9 mouse cellular contexts compared by ENCODE assay signal in genomic region chr17:79712536-79712935, GRCm38 (mm10). TPM values are rescaled to one million over a fixed set of nuclear protein-coding genes. Genes with fewer than 3 reads are reported as not detected.
A peak's percentile ranks its signal among the peaks of the same experiment; 100 is the strongest.
DNase-seq lines count a peak whose midpoint lies in the region; ATAC-seq lines count a peak whose summit lies in the region.
"Had no signal": no experiment of that assay in that cellular context is flagged by ENCODE, and none has a peak within 500 bp of the region (broad histone marks: within the 10 kb centered on the region; RNA-seq: fewer than 3 reads in every experiment).

No protein-coding gene starts in this region.

- H3K27ac ChIP-seq in forebrain, embryonic 13.5 days, result no peak overlapping the region
- H3K27ac ChIP-seq in forebrain, embryonic 10.5 days, result no peak overlapping the region
- H3K27ac ChIP-seq in midbrain, embryonic 11.5 days (ENCODE audit: low read depth, low read length), result no peak overlapping the region
- H3K27ac ChIP-seq in midbrain, embryonic 15.5 days, result no peak overlapping the region
- H3K27ac ChIP-seq in intestine, embryonic 14.5 days (ENCODE audit: low read depth), result no peak overlapping the region
- no peak overlapping the region for H3K27ac ChIP-seq in stomach, embryonic 15.5 days
- H3K27ac ChIP-seq: macrophage had no signal

- H3K4me2 ChIP-seq in forebrain, embryonic 13.5 days, result peak overlapping the region; percentile 88; the same call in 1 of the 2 replicates
- H3K4me2 ChIP-seq in midbrain, embryonic 11.5 days, result no peak overlapping the region
- no peak overlapping the region for H3K4me2 ChIP-seq in midbrain, embryonic 15.5 days
- peak overlapping the region; percentile 86 for H3K4me2 ChIP-seq in intestine, embryonic 14.5 days (ENCODE audit: low read length)
- peak overlapping the region; percentile 27; the same call in 1 of the 2 replicates for H3K4me2 ChIP-seq in stomach, embryonic 15.5 days

- no peak for DNase-seq in forebrain, embryonic 10.5 days (ENCODE audit: extremely low spot score, low spot score)
- DNase-seq in midbrain, embryonic 11.5 days (ENCODE audit: low spot score, missing footprints), result peak; percentile 94
- peak; percentile 63 for DNase-seq in intestine, embryonic 14.5 days (ENCODE audit: low spot score)
- no peak for DNase-seq in ovary, postnatal 14 days (ENCODE audit: low spot score)
- DNase-seq in adrenal gland, postnatal 4 days (ENCODE audit: low spot score in 2 of 2), result no peak

- ATAC-seq in forebrain, embryonic 13.5 days, result no peak
- no peak for ATAC-seq in midbrain, embryonic 11.5 days (ENCODE audit: low FRiP score)
- ATAC-seq in midbrain, embryonic 15.5 days (replicated peaks), result no peak
- no peak for ATAC-seq in intestine, embryonic 14.5 days (replicated peaks; ENCODE audit: low FRiP score, low TSS enrichment, low read depth)
- no peak for ATAC-seq in stomach, embryonic 15.5 days (ENCODE audit: insufficient read depth, low FRiP score, low read depth)

- no peak overlapping the region for H3K4me3 ChIP-seq in forebrain, embryonic 13.5 days
- H3K4me3 ChIP-seq in forebrain, embryonic 10.5 days, result no peak overlapping the region
- no peak overlapping the region for H3K4me3 ChIP-seq in midbrain, embryonic 11.5 days (ENCODE audit: low read depth, low read length)
- no peak overlapping the region for H3K4me3 ChIP-seq in midbrain, embryonic 15.5 days
- H3K4me3 ChIP-seq in intestine, embryonic 14.5 days (ENCODE audit: low read depth, low read length), result peak overlapping the region; percentile 51
- peak overlapping the region; percentile 42; the same call in 1 of the 2 replicates for H3K4me3 ChIP-seq in stomach, embryonic 15.5 days (replicated peaks)

- H3K27me3 ChIP-seq in forebrain, embryonic 13.5 days, result peaks cover 75% of the 10 kb centered on the region
- H3K27me3 ChIP-seq in forebrain, embryonic 10.5 days (ENCODE audit: poor library complexity, severe bottlenecking), result peaks cover 96% of the 10 kb centered on the region
- H3K27me3 ChIP-seq in midbrain, embryonic 11.5 days (ENCODE audit: control insufficient read depth, insufficient read depth, low read length), result peaks cover 58% of the 10 kb centered on the region
- H3K27me3 ChIP-seq in midbrain, embryonic 15.5 days (replicated peaks), result peaks cover 57% of the 10 kb centered on the region
- peaks cover 65% of the 10 kb centered on the region for H3K27me3 ChIP-seq in intestine, embryonic 14.5 days (replicated peaks; ENCODE audit: control insufficient read depth, insufficient read depth, low read length)
- peaks cover 38% of the 10 kb centered on the region for H3K27me3 ChIP-seq in stomach, embryonic 15.5 days (replicated peaks)

- peaks cover 42% of the 10 kb centered on the region for H3K4me1 ChIP-seq in forebrain, embryonic 13.5 days
- H3K4me1 ChIP-seq in forebrain, embryonic 10.5 days, result peaks cover 59% of the 10 kb centered on the region
- peaks cover 22% of the 10 kb centered on the region for H3K4me1 ChIP-seq in midbrain, embryonic 11.5 days (ENCODE audit: control insufficient read depth, insufficient read depth, low read length)
- peaks cover 31% of the 10 kb centered on the region for H3K4me1 ChIP-seq in midbrain, embryonic 15.5 days
- peaks cover 17% of the 10 kb centered on the region for H3K4me1 ChIP-seq in intestine, embryonic 14.5 days (replicated peaks; ENCODE audit: control insufficient read depth, insufficient read depth, low read length)
- H3K4me1 ChIP-seq in stomach, embryonic 15.5 days, result peaks cover 33% of the 10 kb centered on the region

- H3K9me3 ChIP-seq in forebrain, embryonic 13.5 days (replicated peaks), result no peaks in the 10 kb centered on the region
- H3K9me3 ChIP-seq in forebrain, embryonic 10.5 days, result peaks cover 3% of the 10 kb centered on the region; the same call in 1 of the 2 replicates
- H3K9me3 ChIP-seq in midbrain, embryonic 11.5 days (ENCODE audit: control insufficient read depth, low read length), result peaks cover 4% of the 10 kb centered on the region; the same call in 1 of the 2 replicates
- no peaks in the 10 kb centered on the region for H3K9me3 ChIP-seq in midbrain, embryonic 15.5 days
- no peaks in the 10 kb centered on the region for H3K9me3 ChIP-seq in intestine, embryonic 14.5 days (ENCODE audit: control insufficient read depth, low read length)
- no peaks in the 10 kb centered on the region for H3K9me3 ChIP-seq in stomach, embryonic 15.5 days

- no peaks in the 10 kb centered on the region for H3K36me3 ChIP-seq in forebrain, embryonic 13.5 days (ENCODE audit: poor library complexity, severe bottlenecking)
- H3K36me3 ChIP-seq in forebrain, embryonic 10.5 days (replicated peaks), result no peaks in the 10 kb centered on the region
- no peaks in the 10 kb centered on the region for H3K36me3 ChIP-seq in midbrain, embryonic 11.5 days (ENCODE audit: control insufficient read depth, insufficient read depth, low read length)
- no peaks in the 10 kb centered on the region for H3K36me3 ChIP-seq in midbrain, embryonic 15.5 days (replicated peaks)
- no peaks in the 10 kb centered on the region for H3K36me3 ChIP-seq in intestine, embryonic 14.5 days (ENCODE audit: control insufficient read depth, insufficient read depth, low read length)
- H3K36me3 ChIP-seq in stomach, embryonic 15.5 days, result no peaks in the 10 kb centered on the region

- WGBS in forebrain, embryonic 13.5 days, result 4% methylated on average over 9 of the region's 9 CpGs
- WGBS in forebrain, embryonic 10.5 days, result 2% methylated on average over 9 of the region's 9 CpGs
- WGBS in midbrain, embryonic 11.5 days, result under 1% methylated on average over 9 of the region's 9 CpGs
- 3% methylated on average over 9 of the region's 9 CpGs for WGBS in midbrain, embryonic 15.5 days
- 16% methylated on average over 9 of the region's 9 CpGs for WGBS in intestine, embryonic 14.5 days
- 15% methylated on average over 9 of the region's 9 CpGs for WGBS in stomach, embryonic 15.5 days

- H3K9ac ChIP-seq in forebrain, embryonic 13.5 days, result no peak overlapping the region
- no peak overlapping the region for H3K9ac ChIP-seq in midbrain, embryonic 11.5 days (ENCODE audit: low read length)
- no peak overlapping the region for H3K9ac ChIP-seq in midbrain, embryonic 15.5 days
- 0 out of 2 replicates have a peak overlapping the region, but pooled peaks have one; percentile 25 for H3K9ac ChIP-seq in intestine, embryonic 14.5 days (ENCODE audit: low read length)
- H3K9ac ChIP-seq in stomach, embryonic 15.5 days, result no peak overlapping the region

RNA-seq across cellular contexts. Expression of gene Cyp1b1, which starts 2.3 kb away (rescaled TPM):
- polyA plus RNA-seq in forebrain, embryonic 13.5 days (2015; fragmentation: Nextera tagmentation; extraction: Ambion mirVana), result 3.4 and 3.9 TPM in 2 replicates
- 1.6 and 2.3 TPM in 2 replicates for polyA plus RNA-seq in forebrain, embryonic 10.5 days (2016; fragmentation: Nextera tagmentation; extraction: Ambion mirVana)
- polyA plus RNA-seq in midbrain, embryonic 11.5 days (2014; fragmentation: Nextera tagmentation; extraction: Ambion mirVana), result 1.9 and 2.7 TPM in 2 replicates
- 7.0 and 7.4 TPM in 2 replicates for polyA plus RNA-seq in midbrain, embryonic 15.5 days (2015; fragmentation: Nextera tagmentation; extraction: Ambion mirVana)
- polyA plus RNA-seq in intestine, embryonic 14.5 days (2014; fragmentation: Nextera tagmentation; extraction: Ambion mirVana), result 11.2 and 13.3 TPM in 2 replicates
- 7.7 and 9.1 TPM in 2 replicates for polyA plus RNA-seq in stomach, embryonic 15.5 days (2015; fragmentation: Nextera tagmentation; extraction: Ambion mirVana)
- total RNA-seq in adrenal gland, postnatal 4 days (2021), result 10 to 100 TPM; 39.7 to 41.3 TPM

Comparison
In these comparisons a context has a peak if more than half of its experiments do, and no peak if none do; other contexts are left out.
1. H3K4me2 ChIP-seq: peak in forebrain, embryonic 13.5 days (single experiment), intestine, embryonic 14.5 days (single experiment) and stomach, embryonic 15.5 days (single experiment); none in midbrain, embryonic 11.5 days (single experiment) and midbrain, embryonic 15.5 days (single experiment).
2. H3K4me3 ChIP-seq: peak in intestine, embryonic 14.5 days (single experiment) and stomach, embryonic 15.5 days (single experiment); none in forebrain, embryonic 13.5 days (single experiment), forebrain, embryonic 10.5 days (single experiment), midbrain, embryonic 11.5 days (single experiment) and midbrain, embryonic 15.5 days (single experiment).
3. DNase-seq: peak in midbrain, embryonic 11.5 days (single experiment) and intestine, embryonic 14.5 days (single experiment); none in forebrain, embryonic 10.5 days (single experiment), ovary, postnatal 14 days (single experiment) and adrenal gland, postnatal 4 days (0 of 2).